Mouse (Mus musculus) heart, adult 2 months (tissue): ENCODE data around the gene Prl.

ENCODE experiments used
- CTCF ChIP-seq: fragments of 200-600 bp; IDR thresholded peaks from 2 replicates; pipeline ENCODE4 v1.8.1; 2022; ENCODE audit warnings: antibody characterized with exemption, mild to moderate bottlenecking, moderate library complexity
- POLR2A ChIP-seq: fragments of 200-500 bp; IDR thresholded peaks from 2 replicates; pipeline ENCODE4 v1.6.1; 2011; ENCODE audit warnings: mild to moderate bottlenecking, low read depth, low read length, control low read depth; ENCODE audit not compliant: insufficient read depth

DNA sequence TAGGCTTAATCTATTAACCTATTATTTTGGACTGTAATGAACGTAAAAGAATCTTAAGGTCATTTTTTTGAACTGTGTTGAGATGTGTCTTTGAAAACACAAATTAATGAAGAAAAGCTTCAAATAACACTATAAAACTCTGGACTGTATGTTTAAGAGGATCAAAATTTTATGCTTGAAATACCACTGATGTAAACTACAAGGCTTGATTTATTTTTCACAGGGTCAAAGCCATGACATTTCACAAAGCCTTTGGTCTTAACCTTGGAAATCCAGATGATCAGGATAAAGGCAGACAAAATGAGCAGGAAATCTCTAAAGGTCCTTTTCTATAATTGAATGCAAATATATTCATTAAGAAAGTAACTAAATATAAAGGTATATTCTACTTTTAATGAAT lies 14.0 kb upstream of the Prl start:
- TF ChIP-seq CTCF (no peak), POLR2A (no peak)
